Mouse (Mus musculus) ES-E14 (cell line): Measurements from ENCODE around the gene Slc26a1. TPM values are rescaled to one million over a fixed set of nuclear protein-coding genes. Genes with fewer than 3 reads are reported as not detected.
A peak's percentile ranks its signal among the peaks of the same experiment; 100 is the strongest.

Experiments
- DNase-seq: peaks from one replicate; pipeline ENCODE4 v3.0.0-alpha.2; 2013; ENCODE audit warnings: low read depth, low spot score
- H3K27ac ChIP-seq: 2 replicates; pipeline ENCODE4 v1.5.1; 2012; ENCODE audit warnings: low read depth, mild to moderate bottlenecking, low read length, moderate library complexity, mixed read lengths; ENCODE audit not compliant: poor library complexity, insufficient read depth, severe bottlenecking
- H3K36me3 ChIP-seq: 2 replicates; pipeline ENCODE4 v1.6.1; 2012; ENCODE audit warnings: mild to moderate bottlenecking, low read length, moderate library complexity, mixed read lengths; ENCODE audit not compliant: control insufficient read depth, poor library complexity, insufficient read depth, severe bottlenecking
- H3K4me1 ChIP-seq, 2 experiments: fragments of 150-350 bp in 1 of 2; sonication (generic) in 1 of 2; 2 replicates each; pipeline ENCODE4 v1.6.1; 2012; ENCODE audit warnings: low read length in 2 of 2, mild to moderate bottlenecking in 1 of 2, mixed read lengths in 1 of 2; ENCODE audit not compliant: control insufficient read depth in 2 of 2, insufficient read depth in 2 of 2, poor library complexity in 1 of 2
- H3K4me3 ChIP-seq, 2 experiments: fragments of 150-350 bp in 1 of 2; sonication (generic) in 1 of 2; 2 replicates each; pipeline ENCODE4 v1.5.1; 2012; ENCODE audit warnings: low read length in 2 of 2, low read depth in 1 of 2, mild to moderate bottlenecking in 1 of 2, mixed read lengths in 1 of 2; ENCODE audit not compliant: insufficient read depth in 1 of 2, poor library complexity in 1 of 2, severe bottlenecking in 1 of 2
- H3K9ac ChIP-seq: 2 replicates; pipeline ENCODE4 v1.6.1; 2012; ENCODE audit warnings: low read depth, mild to moderate bottlenecking, low read length, mixed read lengths; ENCODE audit not compliant: poor library complexity, insufficient read depth, severe bottlenecking
- H3K9me3 ChIP-seq: fragments of 150-350 bp; sonication (generic); 2 replicates; pipeline ENCODE4 v1.6.1; 2012; ENCODE audit warnings: low read depth, mild to moderate bottlenecking, low read length; ENCODE audit not compliant: control insufficient read depth, insufficient read depth
- CHD2 ChIP-seq: IDR thresholded peaks from 2 replicates; pipeline ENCODE4 v1.6.1; 2014; ENCODE audit warnings: mild to moderate bottlenecking, low read depth, low read length, inconsistent platforms
- HCFC1 ChIP-seq: IDR thresholded peaks from 2 replicates; pipeline ENCODE4 v1.6.1; 2012; ENCODE audit warnings: low read length, inconsistent platforms, borderline replicate concordance; ENCODE audit not compliant: insufficient read depth
- MAFK ChIP-seq: IDR thresholded peaks from 2 replicates; pipeline ENCODE4 v1.6.1; 2014; ENCODE audit warnings: mild to moderate bottlenecking, low read depth, low read length, inconsistent platforms; ENCODE audit not compliant: insufficient read depth
- ZC3H11A ChIP-seq: IDR thresholded peaks from 2 replicates; pipeline ENCODE4 v1.6.1; 2012; ENCODE audit warnings: low read depth, mild to moderate bottlenecking, inconsistent platforms, low read length, borderline replicate concordance
- ZNF384 ChIP-seq: IDR thresholded peaks from 2 replicates; pipeline ENCODE4 v1.6.1; 2012; ENCODE audit warnings: low read depth, low read length, inconsistent platforms
- in situ Hi-C, 2 experiments: fragments of 600-800 bp; cut with MboI; formaldehyde crosslinking; loops; one replicate each; pipeline ENCODE4 v1.15.1; 2025; ENCODE audit warnings: low sequenced_read_pairs in 2 of 2, inconsistent platforms in 1 of 2; ENCODE audit not compliant: unreplicated experiment in 2 of 2
- total RNA-seq: library from RNA; depleted of rRNA; stranded (reverse); fragments of 300-350 nt; gene quantifications from 2 replicates; pipeline ENCODE4 v1.2.3, GENCODE M21; 2012

The Slc26a1 gene
- total RNA-seq, 1 experiment: 0.27 TPM

DNA sequence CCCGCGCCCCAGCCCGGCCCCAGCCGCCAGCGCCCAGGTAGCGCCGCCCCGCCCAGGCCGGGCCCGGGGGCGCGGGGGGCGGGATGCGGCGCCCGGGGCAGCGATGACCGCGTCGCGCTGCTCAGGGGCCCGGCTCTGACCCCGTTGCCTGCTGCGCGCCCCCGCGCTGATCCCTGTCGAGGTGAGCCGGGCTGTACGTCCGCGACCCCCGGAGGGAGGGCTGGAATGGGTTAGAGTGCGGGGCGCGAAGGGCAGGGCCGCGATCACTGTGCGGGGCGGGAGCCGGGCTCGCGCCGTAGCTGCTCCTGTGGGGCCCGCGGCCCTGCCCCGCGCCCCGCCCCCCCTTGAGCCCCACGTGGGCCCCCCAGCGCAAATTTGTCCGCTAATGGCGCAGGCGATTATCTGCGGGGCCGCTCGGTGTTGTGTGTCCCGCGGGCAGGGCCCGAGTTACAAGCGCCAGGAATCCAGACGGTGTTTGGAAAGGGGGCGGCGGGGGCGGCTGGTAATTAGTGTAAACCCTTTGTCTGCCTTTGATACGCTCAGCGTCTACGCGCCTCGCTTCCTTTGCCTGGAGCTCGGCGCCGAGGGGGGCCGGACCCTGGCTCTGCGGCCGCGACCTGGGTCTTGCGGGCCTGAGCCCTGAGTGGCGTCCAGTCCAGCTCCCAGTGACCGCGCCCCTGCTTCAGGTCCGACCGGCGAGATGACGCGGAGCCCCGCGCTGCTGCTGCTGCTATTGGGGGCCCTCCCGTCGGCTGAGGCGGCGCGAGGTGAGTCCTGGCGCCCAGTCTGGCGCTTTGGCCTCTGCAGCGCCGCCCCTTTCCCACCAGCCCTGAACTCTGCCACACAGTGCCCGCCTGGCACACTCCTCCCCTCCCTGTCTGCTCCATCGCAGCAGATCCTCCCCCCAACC is 19.2 kb upstream of the Slc26a1 start:
- H3K36me3 ChIP-seq: no peaks in the 10 kb centered on the region
- in situ Hi-C loops: no loop called here
- TF ChIP-seq ZNF384: no peak
- TF ChIP-seq ZC3H11A: no peak
- TF ChIP-seq HCFC1: no peak
- TF ChIP-seq MAFK: no peak
- TF ChIP-seq CHD2: no peak
- H3K4me3 ChIP-seq: peak overlapping the region; percentile 66 to 93
- DNase-seq: no peak
- peak overlapping the region; percentile 87 for H3K9ac ChIP-seq
- H3K4me1 ChIP-seq: peaks cover 0 to 4% of the 10 kb centered on the region in 2 experiments; a peak in 1 of 4 replicates
- H3K9me3 ChIP-seq: no peaks in the 10 kb centered on the region
- H3K27ac ChIP-seq: no peak overlapping the region

DNA sequence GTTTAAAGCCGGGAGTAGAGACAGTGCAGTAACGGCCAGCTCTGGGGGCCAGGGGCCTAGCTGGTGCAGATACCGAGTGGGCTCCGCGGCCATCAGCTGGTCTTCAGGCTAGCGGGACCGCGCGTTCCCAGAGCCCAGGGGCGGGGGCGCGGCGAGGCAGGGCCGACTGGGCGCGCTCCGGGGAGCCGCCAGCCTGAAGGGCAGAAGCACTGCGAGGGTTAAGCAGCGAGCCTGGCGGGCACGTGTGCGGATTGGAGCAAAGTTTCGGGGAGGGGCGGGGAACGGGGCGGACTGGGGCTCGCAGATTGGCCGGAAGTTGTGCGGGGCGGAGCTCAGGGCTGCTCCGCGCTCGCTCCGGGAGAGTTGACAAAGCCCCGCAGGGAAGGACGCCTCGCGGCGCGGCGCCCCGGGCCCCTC is 18.5 kb upstream of the Slc26a1 start:
- H3K36me3 ChIP-seq: no peaks in the 10 kb centered on the region
- H3K4me3 ChIP-seq: peak overlapping the region; percentile 66 to 93
- H3K9me3 ChIP-seq: no peaks in the 10 kb centered on the region
- peak overlapping the region; percentile 87 for H3K9ac ChIP-seq
- peak; percentile 86 for DNase-seq
- no peak overlapping the region for H3K27ac ChIP-seq
- in situ Hi-C loops: no loop called here
- peaks cover 0 to 4% of the 10 kb centered on the region in 2 experiments; a peak in 1 of 4 replicates for H3K4me1 ChIP-seq
- no peak for TF ChIP-seq CHD2
- TF ChIP-seq HCFC1: no peak
- no peak for TF ChIP-seq MAFK
- no peak for TF ChIP-seq ZC3H11A
- TF ChIP-seq ZNF384: no peak

DNA sequence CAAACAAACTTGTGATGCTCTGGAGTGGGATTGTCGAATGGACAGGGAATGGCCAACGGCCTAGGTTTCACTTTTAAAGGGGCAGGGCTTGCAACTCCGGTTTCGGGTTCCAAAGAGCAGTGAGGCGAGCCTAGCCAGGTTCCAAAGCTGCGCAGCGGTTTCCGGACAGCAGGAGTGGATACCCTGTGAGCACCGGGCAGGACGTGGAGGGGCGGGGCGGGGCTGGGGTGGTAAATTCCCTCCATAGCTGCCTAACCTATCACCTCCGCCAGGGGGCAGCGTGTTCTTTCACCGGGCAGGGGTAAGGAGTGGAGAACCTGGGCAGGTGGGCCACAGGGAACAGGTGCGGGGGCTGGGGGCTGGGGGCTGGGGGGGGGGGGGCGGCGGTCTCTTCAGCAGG is 16.9 kb upstream of the Slc26a1 start, which contains the start of gene Fgfrl1:
Fgfrl1 (plus strand) TSS at position 112 of the 400 bp plus-strand sequence.
- no peak within 1 kb of the TSS for H3K27ac ChIP-seq
- H3K4me3 ChIP-seq: peak within 1 kb of the TSS in 1 of 2 experiments; percentile 58; a peak in 3 of 4 replicates
- H3K4me1 ChIP-seq: peaks cover 0 to 4% of the 10 kb centered on the region in 2 experiments; a peak in 1 of 4 replicates
- TF ChIP-seq ZC3H11A (no peak), ZNF384 (no peak), CHD2 (no peak), MAFK (no peak), HCFC1 (no peak)
- peak; percentile 62 for DNase-seq
- in situ Hi-C loops: no loop called here
- no peak within 1 kb of the TSS for H3K9ac ChIP-seq
- H3K9me3 ChIP-seq: no peaks in the 10 kb centered on the region
- H3K36me3 ChIP-seq: no peaks in the 10 kb centered on the region

DNA sequence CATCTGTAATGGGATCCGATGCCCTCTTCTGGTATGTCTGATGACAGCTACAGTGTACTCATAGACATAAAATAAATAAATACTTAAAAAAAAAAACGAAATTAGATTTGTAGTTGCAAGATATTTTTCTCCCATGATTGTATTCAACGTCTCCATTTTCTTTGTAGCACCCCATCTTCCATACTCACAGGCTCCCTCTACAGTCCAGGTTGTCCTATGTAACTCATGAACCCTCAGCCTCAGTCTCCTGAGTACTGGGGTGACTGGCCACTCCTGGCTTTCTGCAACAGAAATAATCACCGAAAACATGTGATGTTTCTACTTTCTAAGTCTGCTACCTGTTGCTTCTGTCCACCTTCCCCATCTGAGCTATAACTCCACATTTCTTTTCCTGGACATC is 15.8 kb upstream of the Slc26a1 start:
- in situ Hi-C loops: no loop called here
- Histone ChIP-seq H3K4me1 (peaks cover 0 to 4% of the 10 kb centered on the region in 2 experiments; a peak in 1 of 4 replicates), H3K4me3 (no peak overlapping the region), H3K9me3 (no peaks in the 10 kb centered on the region), H3K27ac (no peak overlapping the region), H3K9ac (no peak overlapping the region), H3K36me3 (no peaks in the 10 kb centered on the region)
- TF ChIP-seq MAFK: no peak
- TF ChIP-seq ZNF384: no peak
- TF ChIP-seq ZC3H11A: no peak
- no peak for TF ChIP-seq CHD2
- no peak for TF ChIP-seq HCFC1
- DNase-seq: no peak
